Mouse (Mus musculus): ENCODE results near the gene Spns3.

Spns3 gene

DNA sequence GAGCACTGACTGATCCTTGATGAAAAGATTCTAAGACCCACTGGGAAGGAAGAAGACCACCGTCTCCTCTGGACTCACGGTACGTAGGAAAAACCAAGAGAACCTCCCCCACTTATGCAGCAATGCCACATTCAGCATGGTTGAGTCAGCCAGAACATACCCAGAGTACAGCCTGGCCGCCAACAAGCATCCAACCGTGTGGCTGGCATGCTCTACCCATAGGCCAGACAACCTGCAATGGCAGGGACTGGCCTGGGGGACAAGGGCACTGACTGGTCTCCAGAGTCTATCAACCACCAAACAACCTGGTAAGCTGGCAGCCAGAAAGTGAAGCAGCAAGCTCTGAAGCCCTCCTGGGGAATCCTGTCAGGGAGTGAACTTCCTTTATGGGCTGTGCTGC lies 41.7 kb downstream of the Spns3 start:
- no peak for DNase-seq

DNA sequence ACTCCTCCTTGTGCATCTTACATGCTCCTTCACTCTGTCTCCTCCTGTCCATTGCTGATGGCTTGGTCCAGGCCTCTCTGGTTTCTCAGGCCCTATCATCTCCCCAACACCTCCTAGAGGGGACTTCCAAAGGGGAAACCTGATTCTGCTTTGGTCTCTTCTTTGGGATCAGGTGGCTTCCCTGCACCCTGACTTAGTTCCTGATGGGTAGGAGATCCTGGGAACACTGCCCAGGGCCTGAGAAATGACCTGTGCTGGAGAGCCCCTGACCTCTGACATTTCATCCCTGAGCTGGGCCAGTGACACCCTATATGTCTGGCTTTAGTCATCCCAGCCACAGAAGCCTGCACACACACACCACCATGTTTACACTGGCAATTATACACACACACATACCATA lies 42.7 kb downstream of the Spns3 start:
- no peak for DNase-seq

DNA sequence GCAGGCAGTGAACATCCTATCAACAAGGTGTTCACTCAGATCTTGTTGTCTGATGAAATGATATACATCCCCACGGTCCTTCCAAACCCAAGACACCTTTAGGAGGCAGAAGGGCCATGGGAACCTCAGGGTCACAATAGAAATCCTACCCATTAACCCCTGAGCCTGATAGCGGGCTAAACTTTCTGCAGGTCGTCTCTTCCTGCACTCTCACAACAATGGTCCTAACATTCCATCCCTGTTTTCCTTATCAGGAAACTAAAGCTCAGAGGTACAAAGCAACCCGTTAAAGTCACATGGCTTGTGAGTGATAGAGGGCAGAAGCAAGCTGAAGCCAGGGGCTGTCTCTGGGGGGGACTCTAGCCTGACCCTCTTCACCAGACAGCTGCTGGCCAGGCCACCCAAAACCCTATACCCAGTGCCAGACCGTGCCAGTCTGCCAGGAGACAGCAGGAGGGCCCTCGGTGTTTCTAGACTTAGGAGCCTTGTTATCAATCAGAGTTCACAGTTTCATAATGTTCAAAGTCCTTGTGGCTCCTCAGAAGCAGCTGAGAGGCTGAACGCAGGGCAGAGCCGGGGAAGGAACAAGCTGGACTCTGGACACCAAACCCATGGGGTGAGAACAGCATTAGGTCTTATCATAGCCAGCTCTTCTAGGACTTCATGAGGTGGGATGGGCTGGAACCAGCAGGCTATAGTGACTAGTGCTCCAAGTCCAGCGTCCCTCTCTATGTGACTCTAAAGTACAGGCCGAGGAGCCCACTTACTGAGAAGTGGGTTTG lies 46.1 kb downstream of the Spns3 start:
- no peak for DNase-seq

- DNase-seq: no peak
These were observed 46.8 kb downstream of the Spns3 start for GRCm38 (mm10) chr11:72503501-72503921.

DNA sequence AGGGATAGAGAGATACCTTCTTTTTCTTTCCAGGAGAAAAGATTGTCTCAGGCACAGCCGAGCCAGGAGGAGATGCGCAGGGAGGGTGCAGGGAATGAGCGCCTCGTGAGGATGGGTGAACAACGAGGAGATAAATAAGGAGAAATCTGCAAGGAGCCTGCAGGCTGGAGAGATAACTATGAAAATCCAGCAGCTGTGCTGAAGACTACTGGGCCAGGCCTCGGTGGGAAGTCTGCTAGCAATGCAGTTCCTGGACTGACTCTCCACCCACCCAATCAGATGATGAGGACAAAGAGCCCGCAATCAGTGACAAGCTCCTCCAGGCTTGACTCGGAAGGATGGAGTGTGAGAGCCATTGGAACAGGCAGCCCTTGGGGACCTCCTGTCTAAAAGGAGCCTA lies 48.1 kb downstream of the Spns3 start:
- DNase-seq: no peak

DNA sequence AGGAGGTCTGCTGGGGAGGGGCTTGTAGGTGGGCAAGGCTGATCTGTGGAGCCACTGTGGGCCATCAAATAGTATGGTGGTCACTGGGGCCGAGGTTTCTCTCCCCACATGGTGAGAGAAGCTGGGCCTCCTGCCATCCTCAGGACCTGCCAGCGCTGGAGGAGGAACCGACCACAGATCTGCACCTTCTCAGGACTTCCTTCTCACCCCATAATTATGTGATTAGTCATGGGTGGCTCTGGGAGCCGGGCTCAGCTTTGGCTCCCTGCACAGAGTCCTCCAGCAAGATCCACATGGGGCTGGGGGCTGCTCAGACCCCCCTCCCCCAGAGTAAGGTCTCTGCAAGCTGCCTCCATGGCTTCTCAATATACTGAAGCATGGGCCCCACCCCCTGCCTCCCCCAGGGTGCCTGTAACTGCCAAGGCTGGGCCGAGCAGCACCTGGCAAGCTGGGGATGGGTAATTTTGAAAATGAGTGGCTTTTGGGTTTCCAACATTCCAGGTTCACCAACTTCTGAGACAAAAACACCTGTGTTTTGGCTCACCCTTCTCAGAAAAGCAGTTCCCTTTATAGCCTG lies 48.8 kb downstream of the Spns3 start:
- no peak for DNase-seq

GRCm38 (mm10) chr11:72500139-72500538 lies 50.2 kb downstream of the Spns3 start:
- no peak for DNase-seq

DNA sequence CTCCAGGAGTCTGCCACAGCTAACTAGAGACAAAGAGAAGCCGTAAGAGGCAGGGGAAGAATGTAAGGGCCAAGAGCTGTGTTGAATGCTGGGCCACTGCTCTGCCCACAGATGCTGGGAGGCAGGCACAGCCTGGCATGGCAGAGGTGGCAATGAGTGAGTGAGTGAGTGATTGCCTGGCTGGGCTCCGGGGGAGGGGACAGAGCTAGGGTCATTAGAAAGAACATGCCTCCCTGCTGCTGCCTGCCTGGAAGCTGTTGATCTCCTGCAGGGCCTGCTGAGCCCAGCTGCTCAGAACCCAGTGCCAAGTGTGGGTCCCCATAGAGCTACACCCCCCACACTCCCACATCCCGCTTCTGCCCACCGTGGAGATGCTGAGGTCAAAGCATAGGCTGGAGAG lies 52.9 kb downstream of the Spns3 start:
- no peak for DNase-seq

GRCm38 (mm10) chr11:72496775-72497174 lies 53.5 kb downstream of the Spns3 start:
- DNase-seq: no peak

GRCm38 (mm10) chr11:72496066-72496465 lies 54.2 kb downstream of the Spns3 start:
- no peak for DNase-seq

DNA sequence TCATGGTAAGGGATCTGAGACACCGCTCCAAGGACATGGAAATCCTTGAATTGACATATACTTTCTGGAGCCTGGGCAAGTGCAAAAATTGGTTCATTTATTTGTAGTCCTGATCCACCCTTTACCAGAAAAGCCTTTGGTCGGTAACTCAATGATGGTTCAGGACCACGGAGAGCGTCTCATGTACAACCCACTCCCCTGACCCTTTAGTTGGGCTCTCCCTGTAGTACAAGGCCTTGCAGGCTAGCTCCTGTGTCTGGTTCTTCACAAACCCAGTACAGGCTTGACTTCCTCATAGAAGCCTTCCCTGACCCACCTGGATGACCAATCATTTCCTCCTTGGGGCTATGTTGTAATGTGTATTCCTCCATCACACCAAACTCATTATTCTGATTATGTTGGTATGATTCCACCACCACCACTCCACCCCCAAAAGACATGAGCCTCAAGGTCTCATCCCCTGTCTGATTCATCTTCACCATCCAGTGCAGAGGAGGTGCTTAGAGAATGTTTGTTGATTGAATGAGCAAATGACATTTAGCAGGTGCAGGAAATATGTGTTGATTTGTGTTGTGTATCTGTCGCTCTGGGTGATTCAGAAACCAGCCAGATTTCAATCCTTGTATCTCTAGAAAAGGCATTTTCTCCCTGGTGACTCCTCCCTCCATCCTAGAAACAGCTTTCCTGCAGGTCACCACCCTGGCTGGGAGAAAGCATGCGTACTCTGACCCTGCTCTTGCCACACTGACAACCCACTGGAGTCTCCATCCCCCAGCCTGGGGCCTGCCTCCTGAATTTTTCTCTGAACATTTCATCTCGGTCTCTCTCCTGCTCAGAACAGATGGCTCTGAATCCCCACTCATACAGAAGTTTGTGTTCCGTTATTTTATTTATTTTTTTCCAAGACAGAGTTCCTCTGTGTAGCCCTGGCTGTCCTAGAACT lies 56.0 kb downstream of the Spns3 start:
- DNase-seq: no peak

DNA sequence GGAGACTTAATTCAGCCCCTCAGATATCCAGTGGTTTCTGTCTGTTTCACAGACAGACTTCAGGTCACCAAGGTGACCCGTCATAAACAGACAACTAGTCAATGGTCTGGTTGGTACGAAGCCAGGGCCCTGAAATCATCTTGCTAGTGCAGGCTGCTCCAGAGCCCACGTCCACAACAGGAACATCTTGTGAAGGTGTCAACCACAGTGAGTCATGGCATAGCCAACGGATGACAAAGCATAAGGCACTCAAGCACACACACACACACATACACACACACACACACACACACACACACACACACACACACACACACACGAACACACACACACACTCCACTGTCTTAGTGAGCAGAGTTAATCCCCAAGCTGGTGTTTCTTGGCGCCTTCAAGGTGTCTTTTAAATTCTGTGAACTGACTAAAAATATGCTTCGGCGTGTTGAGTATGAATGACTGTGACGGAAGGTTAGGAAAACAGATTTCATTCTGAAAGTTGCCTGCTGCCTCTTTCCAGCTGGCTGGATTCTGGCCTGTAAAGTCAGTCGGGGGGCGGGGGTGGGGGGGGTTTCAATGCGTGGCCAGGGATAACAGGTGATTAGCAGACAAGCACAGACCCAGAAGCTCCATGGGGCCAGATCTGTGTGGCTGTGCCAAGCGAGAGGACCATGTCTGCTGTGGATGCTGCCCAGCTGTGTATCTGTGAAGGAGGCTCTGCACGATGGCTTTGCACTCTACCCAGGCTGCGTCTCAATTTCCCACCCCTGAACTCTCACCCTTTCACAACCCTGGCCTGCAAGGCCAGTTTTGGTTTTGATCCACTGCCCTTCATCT lies 59.0 kb downstream of the Spns3 start:
- DNase-seq: no peak

DNA sequence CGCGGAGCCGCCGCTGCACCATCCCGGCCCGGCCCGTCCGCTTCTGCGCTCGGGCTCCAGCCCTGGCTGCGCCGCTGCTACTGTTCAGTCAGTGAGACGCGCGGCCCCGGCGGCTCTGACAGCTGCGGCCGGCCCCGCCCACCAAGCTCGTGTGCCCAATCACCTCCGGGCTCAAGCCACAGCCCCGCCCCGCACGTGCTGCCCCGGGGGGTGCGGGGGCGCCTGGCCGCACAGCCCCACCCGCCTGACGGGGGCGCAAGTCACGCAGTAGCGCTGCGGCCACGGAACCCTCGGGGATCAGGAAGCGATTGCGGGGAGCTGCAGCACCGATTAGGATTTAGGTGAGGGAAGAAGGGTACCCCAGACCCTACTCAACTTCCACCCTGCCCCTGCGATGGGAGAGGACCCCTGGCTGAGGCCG lies 60.4 kb downstream of the Spns3 start, which contains the start of gene Spns2:
Gene Spns2, minus strand, starts transcription at position 24 of the 421 bp plus-strand sequence.
- DNase-seq: peak; percentile 72 to 82

- no peak for DNase-seq
These were observed 60.9 kb downstream of the Spns3 start for GRCm38 (mm10) chr11:72489397-72489796.

DNA sequence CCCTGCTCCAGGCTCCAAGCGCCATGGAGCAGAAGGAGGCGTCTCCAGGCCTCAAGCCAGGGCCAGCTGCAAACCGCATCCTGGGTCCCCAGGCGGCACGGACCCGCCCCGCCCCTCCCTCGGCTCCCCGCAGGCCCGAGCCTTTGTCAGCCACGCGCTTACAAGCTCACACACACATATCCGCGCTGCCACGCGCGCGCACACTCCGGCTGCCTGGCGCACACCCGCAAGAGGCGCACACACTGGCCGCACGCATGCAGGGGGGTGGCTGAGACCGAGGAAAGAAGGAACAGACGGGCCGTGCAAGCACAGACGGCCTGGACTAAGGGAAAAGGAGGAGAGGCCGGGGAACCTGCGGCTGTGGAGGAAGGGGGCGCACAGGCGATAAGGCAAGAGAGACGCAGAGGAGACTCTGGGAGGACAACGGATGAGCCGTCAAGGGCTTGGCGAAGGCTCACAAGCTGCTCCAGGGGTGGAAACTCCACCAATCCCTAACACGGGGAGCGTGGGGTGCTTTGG lies 61.5 kb downstream of the Spns3 start:
- peak; percentile 25 to 35 for DNase-seq

DNA sequence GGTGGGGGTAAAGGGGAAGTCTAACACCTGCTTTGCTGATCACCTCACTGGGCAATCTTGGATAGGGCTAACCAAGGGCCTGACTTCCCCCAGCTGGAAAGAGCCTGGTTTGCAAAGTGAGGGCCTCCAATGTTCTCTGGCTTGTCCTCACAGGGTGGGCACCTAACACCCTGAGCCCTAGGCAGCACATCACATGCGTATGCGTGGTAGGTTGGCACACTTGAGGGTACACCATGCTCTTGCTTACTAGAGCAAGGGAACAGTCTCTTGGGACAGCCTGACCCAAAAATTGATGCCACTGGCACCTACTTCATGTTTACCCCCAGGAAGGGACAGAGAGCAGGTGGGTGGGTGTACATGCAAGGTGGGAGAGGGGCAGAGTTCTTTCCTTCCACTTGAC lies 62.6 kb downstream of the Spns3 start:
- DNase-seq: no peak

DNA sequence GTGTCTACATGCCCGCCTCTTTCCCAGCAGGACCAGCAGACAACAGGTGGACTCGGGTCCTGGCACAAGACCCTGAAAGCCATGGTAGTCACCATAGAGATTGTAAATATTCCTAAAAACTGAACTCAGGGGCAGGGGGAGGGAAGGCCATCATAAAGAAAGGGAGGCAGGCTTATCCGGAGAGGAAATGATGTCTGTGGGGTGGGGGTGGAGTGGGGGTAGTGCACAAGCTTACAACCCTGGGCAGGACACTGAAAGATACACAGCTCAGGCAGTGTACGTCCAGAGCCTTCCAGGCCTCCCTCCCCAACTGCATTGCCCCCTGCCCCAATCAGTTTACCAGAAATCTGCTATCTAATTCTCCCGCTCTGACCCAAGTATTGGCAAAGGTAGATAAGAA lies 63.1 kb downstream of the Spns3 start:
- no peak for DNase-seq

GRCm38 (mm10) chr11:72485960-72486359 lies 64.3 kb downstream of the Spns3 start:
- DNase-seq: peak in 1 of 2 experiments; percentile 23

GRCm38 (mm10) chr11:72485157-72485556 lies 65.1 kb downstream of the Spns3 start:
- DNase-seq: no peak

- DNase-seq: no peak
These were observed 65.8 kb downstream of the Spns3 start for GRCm38 (mm10) chr11:72484549-72484948.

DNA sequence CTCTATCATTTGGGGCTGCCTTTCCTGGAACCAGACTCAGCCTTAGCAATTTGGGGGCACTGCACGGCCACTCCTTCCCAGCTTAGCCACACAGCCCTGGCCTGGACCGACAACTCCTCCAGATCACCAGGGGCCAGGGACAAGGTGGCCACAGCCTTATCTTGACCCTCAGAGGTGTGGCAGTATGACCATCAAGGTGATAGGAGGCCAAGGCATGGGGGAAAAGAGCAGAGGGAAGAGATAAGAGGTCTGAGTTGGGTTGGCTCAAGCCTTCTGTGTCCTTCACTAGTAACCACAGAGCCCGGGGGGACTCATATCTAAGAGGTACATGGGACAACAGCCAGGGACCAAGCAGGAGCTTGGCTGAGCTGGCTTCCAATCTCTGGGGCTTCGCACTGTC lies 68.4 kb downstream of the Spns3 start:
- no peak for DNase-seq

DNA sequence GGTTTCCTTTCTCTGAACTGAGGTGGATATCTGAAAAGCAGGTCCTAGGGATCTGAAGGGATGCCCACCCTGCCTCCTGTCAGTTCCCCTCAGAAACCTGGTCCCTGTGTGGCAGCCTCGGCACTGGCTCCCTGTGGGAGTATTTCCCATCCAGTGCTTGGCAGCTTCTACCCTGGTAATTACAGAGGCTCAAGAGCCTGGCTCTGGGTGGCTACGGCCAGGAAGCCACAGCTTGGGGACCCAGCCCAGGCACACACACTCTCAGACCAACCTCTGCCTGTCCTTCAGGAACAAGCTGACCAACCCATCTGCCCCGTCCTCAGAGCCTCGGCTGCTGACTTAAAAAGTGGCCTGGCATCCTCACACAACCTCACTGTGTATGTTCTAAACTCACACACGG lies 69.0 kb downstream of the Spns3 start:
- DNase-seq: no peak

All from cerebellum, postnatal 36 days (tissue).